Mouse (Mus musculus) hindbrain, embryonic 14.5 days (tissue): Measurements from ENCODE around the gene Ptprg. TPM values are rescaled to one million over a fixed set of nuclear protein-coding genes. Genes with fewer than 3 reads are reported as not detected.

Source experiments
- ATAC-seq: fragments of 200-750 bp; cut with Nextera tagmentation; 2 replicates; pipeline ENCODE4 v1.8.0; 2017; ENCODE audit warnings: moderate number of reproducible peaks, mild to moderate bottlenecking, moderate TSS enrichment, moderate library complexity; ENCODE audit not compliant: low FRiP score
- DNase-seq: peaks from one replicate; pipeline ENCODE4 v3.0.0-alpha.2; 2015; ENCODE audit warnings: low spot score
- H3K27ac ChIP-seq: fragments of 300-500 bp; sonication (generic); 2 replicates; pipeline ENCODE4 v1.5.1; 2014; ENCODE audit warnings: mild to moderate bottlenecking, moderate library complexity
- H3K27me3 ChIP-seq: fragments of 300-500 bp; sonication (generic); 2 replicates; pipeline ENCODE4 v1.6.1; 2014; ENCODE audit warnings: mild to moderate bottlenecking, low read length, mixed read lengths; ENCODE audit not compliant: control insufficient read depth, insufficient read depth
- H3K36me3 ChIP-seq: fragments of 300-500 bp; sonication (generic); replicated peaks from 2 replicates; pipeline ENCODE4 v1.6.1; 2014; ENCODE audit not compliant: control insufficient read depth, insufficient read depth
- H3K4me1 ChIP-seq: fragments of 300-500 bp; sonication (generic); replicated peaks from 2 replicates; pipeline ENCODE4 v1.6.1; 2014; ENCODE audit warnings: antibody characterized with exemption, low read length, mixed read lengths; ENCODE audit not compliant: control insufficient read depth, insufficient read depth
- H3K4me2 ChIP-seq: fragments of 300-500 bp; sonication (generic); replicated peaks from 2 replicates; pipeline ENCODE4 v1.6.1; 2014; ENCODE audit warnings: mild to moderate bottlenecking, moderate library complexity
- H3K4me3 ChIP-seq: fragments of 300-500 bp; sonication (generic); replicated peaks from 2 replicates; pipeline ENCODE4 v1.5.1; 2014; ENCODE audit warnings: mild to moderate bottlenecking, low read length
- H3K9ac ChIP-seq: fragments of 300-500 bp; sonication (generic); 2 replicates; pipeline ENCODE4 v1.6.1; 2014
- H3K9me3 ChIP-seq: fragments of 300-500 bp; sonication (generic); 2 replicates; pipeline ENCODE4 v1.6.1; 2016; ENCODE audit warnings: low read length; ENCODE audit not compliant: control insufficient read depth
- WGBS: fragments of 180-500 bp; shearing (Covaris S2); extraction: QIAGEN DNeasy Blood & Tissue Kit; methylation state at CpG from one replicate; pipeline ENCODE4 v1.1.7; 2014; 5-methylcytosine and 5-hydroxymethylcytosine counted together
- polyA plus RNA-seq: library from polyadenylated mRNA; unstranded; fragments of >200 nt; fragmentation: Nextera tagmentation; extraction: Ambion mirVana; gene quantifications from 2 replicates; pipeline ENCODE4 v1.2.1, GENCODE M21; 2014

Ptprg gene
- polyA plus RNA-seq, 1 experiment from 2014 or later: 49.0 TPM

DNA sequence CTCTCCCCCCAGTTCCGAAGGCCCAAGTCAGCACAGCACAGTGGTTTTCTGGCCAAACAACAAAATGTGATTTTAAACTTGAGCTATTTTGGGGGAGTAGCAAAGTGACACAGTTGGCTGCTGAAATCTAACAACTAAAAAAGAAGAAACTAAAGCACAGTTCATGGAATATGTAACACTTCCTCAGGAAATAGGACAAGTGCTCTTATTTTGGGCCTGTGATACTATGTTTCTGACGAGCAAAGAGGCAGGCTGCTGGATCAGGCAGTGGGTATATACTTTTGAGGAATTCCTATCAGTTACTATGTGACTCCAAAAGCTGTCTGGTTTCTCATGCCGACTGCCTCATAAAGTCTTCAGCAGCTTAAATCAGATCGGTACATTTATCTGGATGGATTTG lies 8.1 kb downstream of the Ptprg start:
- 90% methylated on average over 4 of the region's 4 CpGs for WGBS
- peaks cover 16% of the 10 kb centered on the region for H3K4me1 ChIP-seq

DNA sequence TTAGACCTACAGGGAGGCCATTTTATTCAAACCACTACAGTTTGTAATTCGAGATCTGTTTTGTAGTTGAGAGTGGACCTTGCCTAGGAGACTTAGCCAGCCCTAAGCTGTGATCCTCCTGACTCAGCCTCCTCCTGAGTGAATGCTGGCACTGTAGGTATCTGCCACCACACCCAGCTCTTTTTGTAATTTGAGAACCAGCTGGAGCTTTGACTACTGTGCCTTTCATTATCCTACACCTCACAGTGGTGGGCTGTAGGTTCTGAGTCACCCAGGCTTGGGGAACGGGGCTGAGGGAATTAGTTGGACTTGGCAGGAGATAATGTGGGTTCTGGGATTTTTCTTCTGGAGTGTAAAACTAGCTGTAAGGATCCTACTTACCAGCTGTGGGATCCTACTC lies 9.5 kb downstream of the Ptprg start:
- no peak for DNase-seq

More for the DNA sequence above, 8.1 kb downstream of the Ptprg start:
- no peaks in the 10 kb centered on the region for H3K9me3 ChIP-seq
- H3K4me2 ChIP-seq: no peak overlapping the region
- no peak overlapping the region for H3K9ac ChIP-seq
- no peaks in the 10 kb centered on the region for H3K27me3 ChIP-seq
- no peak for ATAC-seq
- no peak for DNase-seq
- no peaks in the 10 kb centered on the region for H3K36me3 ChIP-seq
- no peak overlapping the region for H3K27ac ChIP-seq
- no peak overlapping the region for H3K4me3 ChIP-seq

DNA sequence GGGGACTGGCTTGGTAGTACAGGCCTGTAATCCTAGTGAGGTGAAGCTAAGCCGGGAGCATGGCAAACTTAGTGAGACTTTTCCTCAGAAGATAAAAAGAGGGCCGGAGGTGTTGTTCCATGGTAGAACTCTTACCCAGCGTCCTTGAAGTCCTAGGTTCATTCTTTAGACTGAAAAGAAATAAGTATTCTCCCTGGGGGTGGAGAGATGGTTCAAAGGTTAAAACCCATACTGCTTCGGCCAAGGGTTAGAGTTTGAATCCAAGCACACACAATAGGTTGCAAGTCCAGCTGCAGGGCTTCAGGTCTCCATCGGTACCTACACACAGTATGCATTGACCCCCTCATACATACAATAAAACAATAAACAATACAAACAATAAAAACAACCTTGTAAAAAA lies 10.3 kb downstream of the Ptprg start:
- no peaks in the 10 kb centered on the region for H3K36me3 ChIP-seq
- H3K27me3 ChIP-seq: no peaks in the 10 kb centered on the region
- no peaks in the 10 kb centered on the region for H3K9me3 ChIP-seq
- no peak overlapping the region for H3K4me3 ChIP-seq
- 94% methylated on average over 5 of the region's 5 CpGs for WGBS
- no peak overlapping the region for H3K9ac ChIP-seq
- no peak overlapping the region for H3K4me2 ChIP-seq
- ATAC-seq: no peak
- no peak overlapping the region for H3K27ac ChIP-seq
- no peaks in the 10 kb centered on the region for H3K4me1 ChIP-seq
- DNase-seq: no peak

More for the DNA sequence above, 9.5 kb downstream of the Ptprg start:
- Histone ChIP-seq H3K4me2 (no peak overlapping the region), H3K9ac (no peak overlapping the region), H3K36me3 (no peaks in the 10 kb centered on the region), H3K27ac (no peak overlapping the region), H3K4me1 (peaks cover 2% of the 10 kb centered on the region; the same call in 1 of the 2 replicates), H3K4me3 (no peak overlapping the region), H3K9me3 (no peaks in the 10 kb centered on the region), H3K27me3 (no peaks in the 10 kb centered on the region)
- ATAC-seq: no peak
- WGBS: 91% methylated on average over 2 of the region's 2 CpGs

DNA sequence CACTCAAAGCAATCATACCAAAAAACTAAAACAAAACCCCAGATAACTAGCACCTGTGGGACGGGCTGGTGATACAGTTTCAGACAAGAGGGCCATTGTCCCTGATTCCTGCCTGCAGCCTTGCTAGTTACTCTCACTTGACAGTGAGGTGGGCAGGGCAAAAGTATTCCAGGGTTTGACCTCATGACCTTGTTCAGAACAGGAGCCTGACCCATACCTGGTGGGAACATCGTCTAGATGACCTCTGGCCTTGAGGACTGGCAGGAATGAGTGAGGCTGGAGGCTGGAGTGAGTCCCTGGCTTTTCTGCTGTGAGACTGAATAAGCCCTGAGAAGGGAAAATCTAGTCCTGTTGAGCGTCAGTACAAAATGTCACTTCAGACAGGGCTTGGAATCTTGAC lies 11.1 kb downstream of the Ptprg start:
- 89% methylated on average over 3 of the region's 3 CpGs for WGBS

DNA sequence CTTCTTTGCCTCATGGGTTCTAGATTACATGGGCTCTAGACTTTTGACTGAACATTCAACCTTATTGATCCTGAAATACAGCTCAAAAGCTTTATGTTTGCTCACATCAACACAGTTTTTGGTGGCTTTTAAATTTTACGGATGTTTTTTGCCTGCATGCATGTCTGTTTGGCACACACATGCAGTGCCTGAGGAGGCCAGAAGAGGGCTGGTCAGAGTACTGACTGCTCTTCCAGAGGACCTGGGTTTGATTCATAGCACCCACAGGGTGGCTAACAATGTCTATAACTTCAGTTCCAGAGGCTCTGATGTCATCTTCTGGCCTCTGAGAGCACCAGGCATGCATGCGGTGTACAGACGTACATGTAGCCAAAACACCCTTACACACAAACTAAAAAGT lies 12.0 kb downstream of the Ptprg start:
- Histone ChIP-seq H3K9me3 (no peaks in the 10 kb centered on the region), H3K4me2 (no peak overlapping the region), H3K4me1 (no peaks in the 10 kb centered on the region), H3K27ac (no peak overlapping the region), H3K9ac (no peak overlapping the region), H3K27me3 (no peaks in the 10 kb centered on the region), H3K36me3 (no peaks in the 10 kb centered on the region), H3K4me3 (no peak overlapping the region)
- 98% methylated on average over 3 of the region's 3 CpGs for WGBS
- no peak for ATAC-seq
- no peak for DNase-seq

More for the DNA sequence above, 11.1 kb downstream of the Ptprg start:
- ATAC-seq (no peak), DNase-seq (no peak)
- Histone ChIP-seq H3K36me3 (no peaks in the 10 kb centered on the region), H3K4me2 (no peak overlapping the region), H3K9ac (no peak overlapping the region), H3K27me3 (no peaks in the 10 kb centered on the region), H3K4me3 (no peak overlapping the region), H3K9me3 (no peaks in the 10 kb centered on the region), H3K4me1 (no peaks in the 10 kb centered on the region), H3K27ac (no peak overlapping the region)

DNA sequence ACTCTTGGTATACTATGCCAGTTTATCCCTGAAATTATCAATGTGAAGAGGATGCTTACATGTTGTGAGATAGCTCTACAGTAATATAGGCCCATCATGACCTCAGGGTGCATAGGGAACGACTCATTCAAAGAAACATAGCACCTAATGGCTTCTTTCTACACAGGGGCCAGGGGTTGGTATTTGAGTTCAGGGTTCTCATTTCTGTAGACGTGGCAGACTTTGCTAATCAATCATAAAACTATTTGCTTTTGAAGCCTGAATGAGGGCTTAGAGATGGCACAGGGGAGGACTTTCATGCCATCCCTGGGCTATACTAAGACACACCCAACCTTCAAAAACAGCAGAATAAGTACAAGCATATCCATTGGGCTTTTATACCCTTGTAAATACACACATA lies 16.4 kb downstream of the Ptprg start:
- H3K9ac ChIP-seq: no peak overlapping the region
- H3K4me2 ChIP-seq: no peak overlapping the region
- no peaks in the 10 kb centered on the region for H3K9me3 ChIP-seq
- DNase-seq (no peak), ATAC-seq (no peak)
- H3K4me3 ChIP-seq: no peak overlapping the region
- no peaks in the 10 kb centered on the region for H3K27me3 ChIP-seq
- 70% methylated on average over 2 of the region's 2 CpGs for WGBS
- no peak overlapping the region for H3K27ac ChIP-seq
- no peaks in the 10 kb centered on the region for H3K4me1 ChIP-seq
- no peaks in the 10 kb centered on the region for H3K36me3 ChIP-seq

DNA sequence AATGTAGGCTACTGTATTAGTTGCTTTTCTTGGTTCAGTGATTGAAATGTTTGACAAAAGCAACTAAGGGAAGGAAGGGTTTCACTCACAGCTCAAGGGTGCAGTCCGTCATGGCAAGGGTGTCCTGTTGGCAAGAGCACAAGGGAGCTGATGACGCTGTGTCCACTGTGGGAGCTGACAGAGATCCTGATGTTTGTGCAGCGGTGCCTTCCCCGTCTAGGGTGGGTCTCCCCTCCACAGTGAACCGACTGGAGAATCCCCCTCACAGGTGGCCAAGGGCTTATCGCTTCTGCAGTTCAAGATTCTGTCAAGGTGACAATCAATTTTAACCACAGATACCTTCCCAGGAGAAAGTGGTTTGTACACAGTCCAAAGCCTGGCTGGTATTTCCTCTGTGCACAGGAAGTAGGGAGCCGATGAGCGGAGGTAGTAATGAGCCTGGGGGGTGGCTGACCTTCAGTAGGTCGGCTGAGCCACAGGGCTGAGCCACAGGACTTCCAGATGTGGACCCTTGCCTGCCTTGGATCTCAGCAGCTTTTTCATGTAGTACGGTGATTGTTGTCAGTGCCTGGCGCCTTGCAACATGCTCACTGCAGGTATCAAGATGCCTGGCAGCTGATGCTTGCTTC lies 18.5 kb downstream of the Ptprg start:
- no peaks in the 10 kb centered on the region for H3K27me3 ChIP-seq
- peaks cover 6% of the 10 kb centered on the region; the same call in 1 of the 2 replicates for H3K4me1 ChIP-seq
- WGBS: 80% methylated on average over 11 of the region's 11 CpGs
- no peak for ATAC-seq
- H3K9ac ChIP-seq: no peak overlapping the region
- no peak overlapping the region for H3K4me3 ChIP-seq
- no peaks in the 10 kb centered on the region for H3K36me3 ChIP-seq
- no peak overlapping the region for H3K4me2 ChIP-seq
- H3K9me3 ChIP-seq: no peaks in the 10 kb centered on the region
- DNase-seq: no peak
- H3K27ac ChIP-seq: no peak overlapping the region

DNA sequence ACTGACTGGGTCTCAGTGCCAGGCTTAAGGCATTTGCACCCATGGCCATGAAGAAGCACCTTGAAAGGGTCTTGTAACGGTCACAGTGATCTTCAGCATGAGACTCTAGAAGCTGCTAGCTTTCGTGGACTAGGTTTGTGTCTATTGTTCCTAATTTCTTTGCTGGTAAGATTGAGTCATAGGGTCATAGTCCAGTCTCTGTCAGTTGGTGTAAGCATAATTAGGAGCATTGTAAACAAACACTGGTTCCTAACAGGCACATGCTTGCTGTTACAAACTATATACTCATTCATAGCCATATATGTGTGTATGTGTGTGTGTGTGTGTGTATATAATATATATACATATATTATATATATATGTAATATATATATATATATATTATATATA lies 19.1 kb downstream of the Ptprg start:
- no peak for DNase-seq
- WGBS: 88% methylated on average over 2 of the region's 2 CpGs

DNA sequence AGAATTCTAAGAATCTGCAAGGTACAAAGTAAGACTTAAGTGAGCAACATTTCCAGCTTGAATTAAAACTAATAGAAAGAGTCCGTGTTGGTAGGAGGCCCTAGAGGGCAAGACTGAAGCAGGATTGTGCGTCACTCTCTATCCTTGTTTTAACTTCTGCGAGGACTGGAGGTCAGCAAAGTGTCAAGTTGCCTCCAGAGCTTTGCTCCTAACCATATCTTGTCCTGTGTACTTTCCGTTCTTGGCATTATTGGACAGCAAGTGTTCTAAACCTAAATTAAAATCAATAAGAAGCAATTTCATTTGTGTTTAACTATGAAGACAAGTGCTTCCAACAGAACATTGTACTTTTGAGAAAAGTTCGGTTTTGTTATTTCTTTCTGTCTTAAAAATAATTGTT lies 20.4 kb downstream of the Ptprg start:
- H3K9ac ChIP-seq: no peak overlapping the region
- no peaks in the 10 kb centered on the region for H3K36me3 ChIP-seq
- no peaks in the 10 kb centered on the region for H3K27me3 ChIP-seq
- ATAC-seq (no peak), DNase-seq (no peak)
- no peaks in the 10 kb centered on the region for H3K9me3 ChIP-seq
- no peak overlapping the region for H3K4me2 ChIP-seq
- no peak overlapping the region for H3K27ac ChIP-seq
- 71% methylated on average over 5 of the region's 5 CpGs for WGBS
- peaks cover 11% of the 10 kb centered on the region; the same call in 1 of the 2 replicates for H3K4me1 ChIP-seq
- H3K4me3 ChIP-seq: no peak overlapping the region

More for the DNA sequence above, 19.1 kb downstream of the Ptprg start:
- no peak for ATAC-seq
- no peak overlapping the region for H3K4me3 ChIP-seq
- no peaks in the 10 kb centered on the region for H3K27me3 ChIP-seq
- no peak overlapping the region for H3K4me2 ChIP-seq
- no peaks in the 10 kb centered on the region for H3K9me3 ChIP-seq
- H3K36me3 ChIP-seq: no peaks in the 10 kb centered on the region
- H3K27ac ChIP-seq: no peak overlapping the region
- no peak overlapping the region for H3K9ac ChIP-seq
- H3K4me1 ChIP-seq: peaks cover 11% of the 10 kb centered on the region; the same call in 1 of the 2 replicates
